Mouse (Mus musculus) cerebellum, adult 2 months (tissue): ENCODE measurements around the gene Gm28230. TPM values are rescaled to one million over a fixed set of nuclear protein-coding genes. Genes with fewer than 3 reads are reported as not detected.

Experiments used
- DNase-seq, 2 experiments: peaks; one replicate each; pipeline ENCODE4 v3.0.0; 2021
- H3K27ac ChIP-seq: fragments of 200-500 bp; 2 replicates; pipeline ENCODE4 v1.5.1; 2012; ENCODE audit warnings: low read length, control low read depth, inconsistent platforms; ENCODE audit not compliant: insufficient read depth
- H3K27me3 ChIP-seq: fragments of 200-500 bp; 2 replicates; pipeline ENCODE4 v1.6.1; 2012; ENCODE audit warnings: inconsistent platforms, mild to moderate bottlenecking, low read length, moderate library complexity; ENCODE audit not compliant: control insufficient read depth, insufficient read depth
- H3K4me1 ChIP-seq: fragments of 200-500 bp; 2 replicates; pipeline ENCODE4 v1.6.1; 2011; ENCODE audit warnings: low read length; ENCODE audit not compliant: control insufficient read depth, insufficient read depth
- H3K4me3 ChIP-seq: fragments of 200-500 bp; replicated peaks from 2 replicates; pipeline ENCODE3; 2011; ENCODE audit warnings: mild to moderate bottlenecking, low read depth, low read length, control low read depth; ENCODE audit not compliant: insufficient read depth
- CTCF ChIP-seq: fragments of 200-500 bp; IDR thresholded peaks from 2 replicates; pipeline ENCODE4 v1.5.1; 2011; ENCODE audit warnings: low read depth, mild to moderate bottlenecking, control low read depth, low read length, moderate library complexity, borderline replicate concordance; ENCODE audit not compliant: insufficient read depth
- POLR2A ChIP-seq: fragments of 200-500 bp; IDR thresholded peaks from 2 replicates; pipeline ENCODE4 v1.6.1; 2011; ENCODE audit warnings: low read length, control low read depth, borderline replicate concordance; ENCODE audit not compliant: insufficient read depth
- WGBS: fragments of 180-500 bp; shearing (Covaris S2); methylation state at CpG from one replicate; pipeline ENCODE4 v1.1.7; 2018; 5-methylcytosine and 5-hydroxymethylcytosine counted together
- polyA plus RNA-seq: library from polyadenylated mRNA; depleted of rRNA; stranded (reverse); fragments of >200 nt; gene quantifications from 2 replicates; pipeline ENCODE4 v1.2.3, GENCODE M21; 2012

The Gm28230 gene
- polyA plus RNA-seq, 1 experiment, result 0.16 TPM

DNA sequence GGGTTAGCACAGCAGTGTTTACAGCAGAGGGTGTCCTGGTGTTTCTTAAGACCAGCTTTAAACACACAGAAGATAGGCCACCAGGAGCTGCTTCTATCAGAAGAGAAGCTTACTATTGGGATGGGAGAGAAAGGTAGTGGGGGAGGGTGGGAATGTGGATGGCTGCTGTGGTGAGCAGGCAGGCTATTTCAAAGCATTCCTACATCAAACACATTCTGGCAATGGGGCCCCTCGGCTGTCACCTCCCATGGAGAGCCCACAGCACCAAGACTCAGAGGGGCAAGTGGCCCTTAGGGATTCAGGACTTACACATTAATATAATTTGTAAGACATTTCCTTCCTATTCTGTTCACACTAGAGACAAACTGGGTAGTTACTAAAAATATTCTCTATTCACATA, 33.6 kb downstream of the Gm28230 start:
- no peak for DNase-seq
- TF ChIP-seq CTCF (no peak), POLR2A (no peak)
- WGBS, result 9% methylated on average over 1 of the region's 1 CpGs
- peaks cover 4% of the 10 kb centered on the region; the same call in 1 of the 2 replicates for H3K27me3 ChIP-seq
- H3K27ac ChIP-seq, result no peak overlapping the region
- H3K4me1 ChIP-seq, result no peaks in the 10 kb centered on the region
- no peak overlapping the region for H3K4me3 ChIP-seq

DNA sequence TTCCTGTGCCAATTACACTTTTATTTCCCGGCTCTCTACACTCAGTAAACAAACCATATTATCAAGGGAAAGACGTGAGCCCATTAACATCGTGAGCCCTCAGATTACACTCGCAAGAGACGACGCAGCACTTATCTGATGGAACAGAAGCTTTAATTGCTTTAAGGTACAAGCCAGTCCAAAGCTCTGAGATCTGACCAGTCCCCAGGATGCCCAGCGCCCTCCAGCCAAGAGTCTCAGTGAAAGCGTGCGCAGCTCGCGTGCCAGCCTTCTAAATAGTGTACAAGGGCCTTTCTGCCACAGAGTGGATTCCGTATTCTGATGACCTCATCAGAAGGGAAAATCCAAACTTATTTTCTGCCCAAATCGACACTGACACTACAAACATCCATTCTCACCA, 35.4 kb downstream of the Gm28230 start:
- TF ChIP-seq POLR2A, result no peak
- no peak for TF ChIP-seq CTCF
- H3K4me3 ChIP-seq, result no peak overlapping the region
- no peak for DNase-seq
- H3K4me1 ChIP-seq, result no peaks in the 10 kb centered on the region
- H3K27ac ChIP-seq, result no peak overlapping the region
- peaks cover 4% of the 10 kb centered on the region; the same call in 1 of the 2 replicates for H3K27me3 ChIP-seq
- 7% methylated on average over 13 of the region's 13 CpGs for WGBS

DNA sequence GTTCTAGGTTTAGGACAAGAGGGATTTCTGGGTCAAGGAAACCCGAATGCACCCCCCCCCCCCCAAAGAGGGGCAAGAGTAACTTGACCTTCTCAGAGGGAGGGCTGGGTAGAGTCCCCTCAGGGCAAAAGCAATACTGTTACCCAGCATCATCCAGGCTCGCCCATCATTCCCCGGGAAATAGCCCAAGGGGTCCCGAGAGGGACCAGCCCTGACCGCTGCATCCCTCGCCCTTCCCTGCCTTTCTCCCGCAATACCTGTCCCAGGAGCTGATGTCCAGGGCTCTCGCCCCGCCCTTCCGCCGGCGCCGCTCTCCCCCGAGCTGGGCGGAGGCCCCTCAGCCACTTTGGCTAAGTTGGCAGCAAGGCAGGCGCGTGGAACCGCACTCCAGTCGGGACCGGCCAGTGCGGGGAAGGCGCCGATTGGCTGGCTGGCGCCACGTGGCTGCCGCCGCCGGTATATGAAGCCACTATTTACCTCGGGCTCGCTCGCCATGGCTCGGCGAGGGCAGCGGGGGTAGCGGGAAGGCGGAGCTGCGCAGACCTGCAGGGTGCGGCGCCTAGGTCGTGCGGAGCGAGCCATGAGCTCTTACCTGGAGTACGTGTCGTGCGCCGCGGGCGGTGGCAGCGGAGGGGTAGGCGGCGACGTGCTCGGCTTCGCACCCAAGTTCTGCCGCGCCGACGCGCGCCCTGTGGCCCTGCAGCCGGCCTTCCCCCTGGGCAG, 36.2 kb downstream of the Gm28230 start, which contains the start of gene Hoxd1:
Gene Hoxd1, plus strand, starts transcription at position 459 of the 723 bp plus-strand sequence.
- no peak within 1 kb of the TSS for H3K27ac ChIP-seq
- peak in 1 of 2 experiments; percentile 21 for DNase-seq
- H3K4me1 ChIP-seq, result no peaks in the 10 kb centered on the region
- WGBS, result 1% methylated on average over 54 of the region's 61 CpGs
- H3K4me3 ChIP-seq, result no peak within 1 kb of the TSS
- peaks cover 4% of the 10 kb centered on the region; the same call in 1 of the 2 replicates for H3K27me3 ChIP-seq
- TF ChIP-seq POLR2A (no peak), CTCF (no peak)

DNA sequence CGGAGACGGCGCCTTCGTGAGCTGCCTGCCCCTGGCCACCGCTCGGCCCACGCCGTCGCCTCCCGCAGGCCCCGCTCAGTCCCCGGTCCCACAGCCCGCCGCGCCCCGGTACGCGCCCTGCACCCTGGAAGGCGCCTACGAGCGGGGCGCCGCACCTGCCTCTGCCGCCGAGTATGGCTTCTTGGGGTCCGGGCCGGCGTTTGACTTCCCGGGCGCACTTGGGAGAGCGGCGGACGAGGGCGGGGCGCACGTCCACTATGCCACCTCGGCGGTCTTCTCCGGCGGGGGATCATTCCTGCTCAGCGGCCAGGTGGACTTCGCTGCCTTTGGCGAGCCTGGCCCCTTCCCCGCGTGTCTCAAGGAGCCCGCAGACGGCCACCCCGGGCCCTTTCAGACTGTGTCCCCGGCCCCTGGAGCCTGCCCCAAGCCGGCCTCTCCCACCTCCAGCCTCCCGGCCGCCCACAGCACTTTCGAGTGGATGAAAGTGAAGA, 36.8 kb downstream of the Gm28230 start:
- Histone ChIP-seq H3K4me3 (no peak overlapping the region), H3K4me1 (no peaks in the 10 kb centered on the region), H3K27ac (no peak overlapping the region), H3K27me3 (peaks cover 4% of the 10 kb centered on the region; the same call in 1 of the 2 replicates)
- TF ChIP-seq CTCF, result no peak
- no peak for TF ChIP-seq POLR2A
- WGBS, result 3% methylated on average over 53 of the region's 53 CpGs
- no peak for DNase-seq

DNA sequence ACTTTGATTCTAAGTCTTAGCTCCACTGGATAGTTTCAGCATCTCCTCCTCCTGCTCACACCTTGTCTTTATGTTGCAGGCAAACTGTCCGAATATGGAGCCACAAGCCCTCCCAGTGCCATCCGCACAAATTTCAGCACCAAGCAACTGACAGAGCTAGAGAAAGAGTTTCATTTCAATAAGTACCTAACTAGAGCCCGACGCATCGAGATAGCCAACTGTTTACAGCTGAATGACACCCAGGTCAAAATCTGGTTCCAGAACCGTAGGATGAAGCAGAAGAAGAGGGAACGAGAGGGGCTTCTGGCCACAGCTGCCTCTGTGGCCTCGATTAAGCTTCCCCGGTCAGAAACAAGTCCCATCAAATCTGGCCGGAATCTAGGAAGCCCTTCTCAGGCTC, 37.4 kb downstream of the Gm28230 start:
- Histone ChIP-seq H3K27me3 (peaks cover 4% of the 10 kb centered on the region; the same call in 1 of the 2 replicates), H3K4me3 (no peak overlapping the region)
- 57% methylated on average over 10 of the region's 10 CpGs for WGBS

DNA sequence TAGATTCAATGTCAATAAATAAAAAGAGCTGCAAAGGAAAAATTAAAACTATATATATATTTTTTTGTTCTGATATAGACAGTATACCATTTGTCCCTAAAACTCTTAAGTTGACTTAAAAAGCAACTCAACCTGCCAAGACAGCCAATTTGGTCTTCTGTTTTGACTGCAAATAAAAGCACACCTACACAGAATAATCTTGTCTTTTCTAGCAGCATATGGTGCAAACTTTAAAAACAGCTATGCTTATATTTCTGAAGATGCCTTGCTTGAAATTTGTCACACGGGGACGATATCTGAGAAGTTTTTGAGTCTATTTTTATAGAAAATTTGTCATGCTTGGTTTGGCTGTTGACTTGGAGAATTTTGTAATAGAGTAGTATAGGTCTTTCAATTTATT, 47.8 kb downstream of the Gm28230 start:
- H3K4me1 ChIP-seq, result no peaks in the 10 kb centered on the region
- no peak overlapping the region for H3K4me3 ChIP-seq
- no peak overlapping the region for H3K27ac ChIP-seq
- no peaks in the 10 kb centered on the region; the same call in 1 of the 2 replicates for H3K27me3 ChIP-seq
- DNase-seq, result no peak
- 85% methylated on average over 2 of the region's 2 CpGs for WGBS
- no peak for TF ChIP-seq POLR2A
- no peak for TF ChIP-seq CTCF

More for the DNA sequence above, 37.4 kb downstream of the Gm28230 start:
- Histone ChIP-seq H3K4me1 (no peaks in the 10 kb centered on the region), H3K27ac (no peak overlapping the region)
- TF ChIP-seq POLR2A (no peak), CTCF (no peak)
- no peak for DNase-seq

DNA sequence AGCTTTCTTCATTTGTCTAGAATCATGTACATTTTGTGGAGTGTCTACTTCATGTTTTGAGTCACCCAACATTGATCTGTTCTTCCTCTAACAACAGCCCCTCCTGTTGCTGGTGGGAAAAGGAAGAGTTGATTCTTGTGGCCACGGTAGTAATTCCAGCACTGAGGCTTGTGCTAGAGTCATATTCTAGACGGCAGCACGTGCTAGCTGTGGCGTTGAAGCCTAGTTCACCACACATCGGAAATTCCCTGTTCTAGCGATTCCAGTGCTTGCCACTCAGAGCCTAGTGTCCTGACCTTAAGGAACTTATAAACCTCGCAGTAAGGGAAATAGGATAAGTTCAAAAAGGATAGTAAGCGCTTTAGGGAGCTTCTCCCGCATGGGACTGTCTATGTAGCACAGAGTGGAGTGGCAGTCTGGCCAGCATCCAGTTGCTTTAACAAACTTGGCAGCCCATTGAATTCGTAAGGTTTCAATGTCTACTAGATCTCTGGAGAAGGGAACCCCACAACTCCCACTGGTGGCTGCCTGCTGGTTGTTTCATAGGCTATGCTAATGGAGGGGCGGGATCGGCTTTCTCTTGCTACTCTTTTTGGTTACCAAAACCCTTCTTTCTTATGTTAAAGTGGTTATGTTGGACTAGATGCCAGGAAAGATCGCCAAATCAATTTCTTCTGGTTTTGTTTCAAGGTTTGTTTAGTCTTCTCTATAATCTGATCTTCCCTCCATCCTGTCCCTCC, 51.2 kb downstream of the Gm28230 start:
- WGBS, result 47% methylated on average over 13 of the region's 13 CpGs
- no peak overlapping the region for H3K27ac ChIP-seq
- no peaks in the 10 kb centered on the region for H3K4me1 ChIP-seq
- H3K27me3 ChIP-seq, result no peaks in the 10 kb centered on the region
- no peak for DNase-seq
- TF ChIP-seq CTCF (no peak), POLR2A (no peak)
- no peak overlapping the region for H3K4me3 ChIP-seq
